9 mouse cellular contexts compared by ENCODE assay signal in genomic region chr9:123850705-123851061, GRCm38 (mm10). TPM values are rescaled to one million over a fixed set of nuclear protein-coding genes. Genes with fewer than 3 reads are reported as not detected.
DNase-seq lines count a peak whose midpoint lies in the region; ATAC-seq and TF ChIP-seq lines count a peak whose summit lies in the region.
"Had no signal": no experiment of that assay in that cellular context is flagged by ENCODE, and none has a peak within 500 bp of the region (broad histone marks: within the 10 kb centered on the region; RNA-seq: fewer than 3 reads in every experiment).

No protein-coding gene starts in this region.

- H3K79me2 ChIP-seq in C2C12 (ENCODE audit: control insufficient read depth, insufficient read depth) = peaks cover 48% of the 10 kb centered on the region
- H3K79me2 ChIP-seq in MEL (ENCODE audit: control insufficient read depth, insufficient read depth, low read length, poor library complexity) = peaks cover 2% of the 10 kb centered on the region; the same call in 1 of the 2 replicates
- peaks cover 48% of the 10 kb centered on the region for H3K79me2 ChIP-seq in macrophage (ENCODE audit: inconsistent target)

- peak overlapping the region; percentile 40 for H3ac ChIP-seq in C2C12 (ENCODE audit: control insufficient read depth, insufficient read length, low read depth)

- peaks cover 8% of the 10 kb centered on the region for H3K79me3 ChIP-seq in C2C12 (ENCODE audit: low read depth)

- no peaks in the 10 kb centered on the region for H3K9me3 ChIP-seq in MEL (replicated peaks; ENCODE audit: insufficient read depth, low read length)
- H3K9me3 ChIP-seq in embryonic facial prominence, embryonic 12.5 days = no peaks in the 10 kb centered on the region
- H3K9me3 ChIP-seq in heart, embryonic 11.5 days (replicated peaks; ENCODE audit: control insufficient read depth, low read length) = no peaks in the 10 kb centered on the region
- H3K9me3 ChIP-seq in stomach, embryonic 16.5 days (replicated peaks; ENCODE audit: control insufficient read depth, low read length) = no peaks in the 10 kb centered on the region

- no peak for TF ChIP-seq RAD21 in MEL (IDR thresholded peaks at IDR 0.05; ENCODE audit: low read depth, low read length)

- H3K36me3 ChIP-seq in C2C12 (ENCODE audit: control insufficient read depth, insufficient read depth) (no peaks in the 10 kb centered on the region), MEL (ENCODE audit: control insufficient read depth in 1 of 2, insufficient read depth in 2 of 2, low read length in 2 of 2) (peaks cover 0 to 21% of the 10 kb centered on the region in 2 experiments; a peak in 2 of 4 replicates), macrophage (ENCODE audit: inconsistent target) (no peaks in the 10 kb centered on the region)
- no peaks in the 10 kb centered on the region for H3K36me3 ChIP-seq in embryonic facial prominence, embryonic 12.5 days
- H3K36me3 ChIP-seq in heart, embryonic 11.5 days (ENCODE audit: control insufficient read depth, insufficient read depth, low read length) = no peaks in the 10 kb centered on the region
- H3K36me3 ChIP-seq in stomach, embryonic 16.5 days (ENCODE audit: control insufficient read depth, insufficient read depth, low read length) = no peaks in the 10 kb centered on the region

- WGBS in embryonic facial prominence, embryonic 12.5 days = 15% methylated on average over 2 of the region's 2 CpGs
- 4% methylated on average over 2 of the region's 2 CpGs for WGBS in heart, embryonic 11.5 days (ENCODE audit: insufficient replicate concordance)
- WGBS in macrophage (ENCODE audit: missing documents) = 0% methylated on average over 2 of the region's 2 CpGs
- WGBS in stomach, embryonic 16.5 days = 9% methylated on average over 2 of the region's 2 CpGs

- H3K9ac ChIP-seq in MEL (ENCODE audit: control insufficient read depth, low read depth, low read length, poor library complexity, severe bottlenecking) = peak overlapping the region; percentile 95
- H3K9ac ChIP-seq in embryonic facial prominence, embryonic 12.5 days = peak overlapping the region; percentile 76
- H3K9ac ChIP-seq in heart, embryonic 11.5 days (ENCODE audit: low read depth, low read length) = peak overlapping the region; percentile 93
- H3K9ac ChIP-seq in stomach, embryonic 16.5 days (ENCODE audit: low read length) = peak overlapping the region; percentile 93

- TF ChIP-seq CTCF in C2C12 (IDR thresholded peaks at IDR 0.05; ENCODE audit: control insufficient read depth, insufficient read depth, insufficient read length) (no peak), MEL (IDR thresholded peaks at IDR 0.05 in 2 of 3, conservative IDR thresholded peaks at IDR 0.05 in 1 of 3; ENCODE audit: control insufficient read depth in 1 of 3, insufficient read depth in 1 of 3, low read depth in 2 of 3, low read length in 3 of 3, poor library complexity in 1 of 3, severe bottlenecking in 1 of 3) (no peak)
- TF ChIP-seq CTCF in layer of hippocampus, adult 2 months (conservative IDR thresholded peaks at IDR 0.05) = no peak

- H3K4me3 ChIP-seq in C2C12 (ENCODE audit: insufficient read depth, poor library complexity, severe bottlenecking) (peak overlapping the region; percentile 75), MEL (ENCODE audit: control insufficient read depth in 1 of 2, insufficient read depth in 1 of 2, low read depth in 2 of 2, low read length in 2 of 2) (peak overlapping the region; percentile 68 to 93), macrophage (ENCODE audit: inconsistent target) (peak overlapping the region; percentile 79)
- H3K4me3 ChIP-seq in embryonic facial prominence, embryonic 12.5 days = peak overlapping the region; percentile 76
- H3K4me3 ChIP-seq in heart, embryonic 11.5 days (ENCODE audit: low read depth, low read length) = peak overlapping the region; percentile 63
- H3K4me3 ChIP-seq in layer of hippocampus, adult 2 months = peak overlapping the region; percentile 98
- H3K4me3 ChIP-seq in stomach, embryonic 16.5 days (replicated peaks; ENCODE audit: low read length) = peak overlapping the region; percentile 88

- DNase-seq in MEL (ENCODE audit: low read depth, low spot score) = no peak
- peak; percentile 28 to 45 for DNase-seq in layer of hippocampus, adult 2 months (ENCODE audit: low spot score in 2 of 2)
- no peak for DNase-seq in ovary, postnatal 36 days (ENCODE audit: low spot score)

- TF ChIP-seq POLR2A in MEL (IDR thresholded peaks at IDR 0.05; ENCODE audit: control insufficient read depth in 1 of 2, insufficient read depth in 1 of 2, low read depth in 1 of 2, low read length in 2 of 2, poor library complexity in 1 of 2) = no peak

- peaks cover 4 to 21% of the 10 kb centered on the region in 2 experiments for H3K4me1 ChIP-seq in MEL (ENCODE audit: control insufficient read depth in 1 of 2, insufficient read depth in 2 of 2, low read length in 2 of 2)
- peaks cover 4% of the 10 kb centered on the region; the same call in 1 of the 2 replicates for H3K4me1 ChIP-seq in embryonic facial prominence, embryonic 12.5 days
- peaks cover 14% of the 10 kb centered on the region; the same call in 1 of the 2 replicates for H3K4me1 ChIP-seq in heart, embryonic 11.5 days (ENCODE audit: control insufficient read depth, insufficient read depth, low read length)
- H3K4me1 ChIP-seq in stomach, embryonic 16.5 days (ENCODE audit: control insufficient read depth, insufficient read depth, low read length) = peaks cover 11% of the 10 kb centered on the region

- no peak for ATAC-seq in embryonic facial prominence, embryonic 12.5 days (ENCODE audit: insufficient number of reproducible peaks, insufficient read depth, low FRiP score, low TSS enrichment)
- no peak for ATAC-seq in heart, embryonic 11.5 days (replicated peaks; ENCODE audit: insufficient number of reproducible peaks, low FRiP score, low TSS enrichment)
- no peak for ATAC-seq in stomach, embryonic 16.5 days (ENCODE audit: insufficient read depth, low FRiP score)

- H3K27ac ChIP-seq in MEL (ENCODE audit: control insufficient read depth, low read depth, low read length) (peak overlapping the region; percentile 79), macrophage (peak overlapping the region; percentile 94)
- H3K27ac ChIP-seq in embryonic facial prominence, embryonic 12.5 days = peak overlapping the region; percentile 95
- H3K27ac ChIP-seq in heart, embryonic 11.5 days (ENCODE audit: low read depth, low read length) = peak overlapping the region; percentile 88
- H3K27ac ChIP-seq in layer of hippocampus, adult 2 months = peak overlapping the region; percentile 95
- peak overlapping the region; percentile 97 for H3K27ac ChIP-seq in stomach, embryonic 16.5 days (ENCODE audit: low read length)

- no peaks in the 10 kb centered on the region for H3K27me3 ChIP-seq in C2C12 (ENCODE audit: control insufficient read depth, insufficient read depth, insufficient read length)
- H3K27me3 ChIP-seq in MEL (ENCODE audit: control insufficient read depth in 1 of 2, insufficient read depth in 2 of 2, low read length in 2 of 2) = no peaks in the 10 kb centered on the region
- H3K27me3 ChIP-seq in embryonic facial prominence, embryonic 12.5 days = no peaks in the 10 kb centered on the region
- H3K27me3 ChIP-seq in heart, embryonic 11.5 days (ENCODE audit: control insufficient read depth, insufficient read depth, low read length) = no peaks in the 10 kb centered on the region
- H3K27me3 ChIP-seq in stomach, embryonic 16.5 days (ENCODE audit: control insufficient read depth, insufficient read depth, low read length) = no peaks in the 10 kb centered on the region

- H3K4me2 ChIP-seq in embryonic facial prominence, embryonic 12.5 days (replicated peaks) = peak overlapping the region; percentile 72
- peak overlapping the region; percentile 83 for H3K4me2 ChIP-seq in heart, embryonic 11.5 days
- H3K4me2 ChIP-seq in stomach, embryonic 16.5 days (ENCODE audit: low read depth, low read length) = peak overlapping the region; percentile 78

- no peak for TF ChIP-seq EP300 in MEL (IDR thresholded peaks at IDR 0.05; ENCODE audit: low read depth in 1 of 2, low read length in 2 of 2)

RNA-seq across cellular contexts. Expression of gene Fyco1, which starts 1.0 kb away (rescaled TPM):
- 4.1 TPM for polyA plus RNA-seq in C2C12 (2012; fragmentation: generic; extraction: Trizol)
- 1.2 and 1.6 TPM in 2 replicates for total RNA-seq in MEL (2012; rRNA removed)
- 1 to 10 TPM in 1 of 2 experiments, not detected in 1; 2.7 TPM for polyA plus RNA-seq in MEL (2012; ENCODE audit: insufficient read depth in 1 of 2, insufficient read length in 2 of 2, low read depth in 1 of 2, low replicate concordance in 2 of 2, missing spikeins in 1 of 2)
- polyA plus RNA-seq in embryonic facial prominence, embryonic 12.5 days (2016; fragmentation: Nextera tagmentation; extraction: Ambion mirVana) = 13.6 and 13.9 TPM in 2 replicates
- 27.4 and 29.1 TPM in 2 replicates for polyA plus RNA-seq in heart, embryonic 11.5 days (2014; fragmentation: Nextera tagmentation; extraction: Ambion mirVana)
- total RNA-seq in layer of hippocampus, adult 2 months (2021) = 10 to 100 TPM; 44.7 to 49.6 TPM
- total RNA-seq in macrophage (2018; cell fraction: chromatin; rRNA removed) = 100 to 1,000 TPM in 20 of 26 experiments, 10 to 100 TPM in 6; 74.3 to 258 (median 164) TPM
- 10 to 100 TPM in 22 of 26 experiments, 1 to 10 TPM in 4; 6.9 to 26.7 (median 14.4) TPM for total RNA-seq in macrophage (2018; cell fraction: cytosol; rRNA removed)
- total RNA-seq in macrophage (2018; cell fraction: nucleus; rRNA removed) = 100 to 1,000 TPM in 1 of 26 experiments, 10 to 100 TPM in 25; 29.2 to 106 (median 71.1) TPM
- polyA plus RNA-seq in macrophage (2018) = 10.0 to 13.5 TPM (median 12.8 TPM) in 3 replicates
- 14.7 and 14.8 TPM in 2 replicates for polyA plus RNA-seq in stomach, embryonic 16.5 days (2015; fragmentation: Nextera tagmentation; extraction: Ambion mirVana)

RNA-seq across cellular contexts. Expression of gene Xcr1, which starts 11.1 kb away (rescaled TPM):
- 0.62 TPM for polyA plus RNA-seq in C2C12 (2012; fragmentation: generic; extraction: Trizol)
- total RNA-seq in MEL (2012; rRNA removed) = not detected in 2 replicates
- under 1 TPM in 1 of 2 experiments, not detected in 1; 0.01 TPM for polyA plus RNA-seq in MEL (2012; ENCODE audit: insufficient read depth in 1 of 2, insufficient read length in 2 of 2, low read depth in 1 of 2, low replicate concordance in 2 of 2, missing spikeins in 1 of 2)
- polyA plus RNA-seq in embryonic facial prominence, embryonic 12.5 days (2016; fragmentation: Nextera tagmentation; extraction: Ambion mirVana) = not detected in 2 replicates
- polyA plus RNA-seq in heart, embryonic 11.5 days (2014; fragmentation: Nextera tagmentation; extraction: Ambion mirVana) = not detected in 2 replicates
- total RNA-seq in layer of hippocampus, adult 2 months (2021) = not detected
- total RNA-seq in macrophage (2018; cell fraction: chromatin; rRNA removed) = under 1 TPM in 3 of 26 experiments, not detected in 23; 0.17 to 0.25 (median 0.18) TPM
- total RNA-seq in macrophage (2018; cell fraction: cytosol; rRNA removed) = under 1 TPM in 15 of 26 experiments, not detected in 11; 0.03 to 0.10 (median 0.05) TPM
- total RNA-seq in macrophage (2018; cell fraction: nucleus; rRNA removed) = under 1 TPM in 11 of 26 experiments, not detected in 15; 0.06 to 0.60 (median 0.17) TPM
- polyA plus RNA-seq in macrophage (2018) = 0.06 TPM in 1 of 3 replicates, not detected in the others
- not detected in 2 replicates for polyA plus RNA-seq in stomach, embryonic 16.5 days (2015; fragmentation: Nextera tagmentation; extraction: Ambion mirVana)
- total RNA-seq: gastrocnemius, postnatal 4 days had no signal

RNA-seq across cellular contexts. Expression of gene Cxcr6, which starts 44.4 kb away (rescaled TPM):
- polyA plus RNA-seq in C2C12 (2012; fragmentation: generic; extraction: Trizol) = 5.7 TPM
- total RNA-seq in MEL (2012; rRNA removed) = not detected in 2 replicates
- polyA plus RNA-seq in MEL (2012; ENCODE audit: insufficient read depth in 1 of 2, insufficient read length in 2 of 2, low read depth in 1 of 2, low replicate concordance in 2 of 2, missing spikeins in 1 of 2) = under 1 TPM in 1 of 2 experiments, not detected in 1; 0.04 TPM
- 0.12 and 0.19 TPM in 2 replicates for polyA plus RNA-seq in embryonic facial prominence, embryonic 12.5 days (2016; fragmentation: Nextera tagmentation; extraction: Ambion mirVana)
- polyA plus RNA-seq in heart, embryonic 11.5 days (2014; fragmentation: Nextera tagmentation; extraction: Ambion mirVana) = 0.82 TPM in 1 of 2 replicates, not detected in the other
- not detected for total RNA-seq in layer of hippocampus, adult 2 months (2021)
- under 1 TPM in 1 of 26 experiments, not detected in 25; 0.33 TPM for total RNA-seq in macrophage (2018; cell fraction: chromatin; rRNA removed)
- total RNA-seq in macrophage (2018; cell fraction: cytosol; rRNA removed) = under 1 TPM in 10 of 26 experiments, not detected in 16; 0.06 to 0.28 (median 0.10) TPM
- under 1 TPM in 2 of 26 experiments, not detected in 24; 0.28 to 0.42 TPM for total RNA-seq in macrophage (2018; cell fraction: nucleus; rRNA removed)
- 0.09 TPM in 1 of 3 replicates, not detected in the others for polyA plus RNA-seq in macrophage (2018)
- polyA plus RNA-seq in stomach, embryonic 16.5 days (2015; fragmentation: Nextera tagmentation; extraction: Ambion mirVana) = 0.70 and 1.0 TPM in 2 replicates
- total RNA-seq: gastrocnemius, postnatal 4 days had no signal

Comparison
In these comparisons a context has a peak if more than half of its experiments do, and no peak if none do; other contexts are left out.
1. DNase-seq: peak in layer of hippocampus, adult 2 months (2 of 2); none in MEL (single experiment) and ovary, postnatal 36 days (single experiment).
2. Peak in every context shown above with its lines, with median percentiles within 50 percentile points of each other: H3K4me3 ChIP-seq, H3K27ac ChIP-seq, H3K9ac ChIP-seq and H3K4me2 ChIP-seq.